Mouse (Mus musculus) MEL (cell line): Measurements from ENCODE around the gene Kpnb1. TPM values are rescaled to one million over a fixed set of nuclear protein-coding genes. Genes with fewer than 3 reads are reported as not detected.

ENCODE experiments used
- DNase-seq: peaks from one replicate; pipeline ENCODE4 v3.0.0; 2011; ENCODE audit warnings: low read depth, low spot score
- H3K27ac ChIP-seq: 2 replicates; pipeline ENCODE4 v1.5.1; 2012; ENCODE audit warnings: low read depth, mild to moderate bottlenecking, control low read depth, low read length, moderate library complexity; ENCODE audit not compliant: control insufficient read depth
- H3K27me3 ChIP-seq, 2 experiments: fragments of 150-350 bp in 1 of 2; sonication (generic) in 1 of 2; 2 replicates each; pipeline ENCODE4 v1.6.1; 2012; ENCODE audit warnings: low read length in 2 of 2, mild to moderate bottlenecking in 2 of 2, improper control_type of control experiment in 1 of 2, moderate library complexity in 1 of 2; ENCODE audit not compliant: insufficient read depth in 2 of 2, control insufficient read depth in 1 of 2
- H3K36me3 ChIP-seq, 2 experiments: 2 replicates each; pipeline ENCODE4 v1.6.1; 2012 to 2014; ENCODE audit warnings: low read length in 2 of 2, improper control_type of control experiment in 1 of 2, inconsistent platforms in 1 of 2, mild to moderate bottlenecking in 1 of 2; ENCODE audit not compliant: insufficient read depth in 2 of 2, control insufficient read depth in 1 of 2
- H3K4me1 ChIP-seq, 2 experiments: fragments of 150-350 bp in 1 of 2; sonication (generic) in 1 of 2; 2 replicates each; pipeline ENCODE4 v1.6.1; 2012; ENCODE audit warnings: low read length in 2 of 2, improper control_type of control experiment in 1 of 2, mild to moderate bottlenecking in 1 of 2; ENCODE audit not compliant: insufficient read depth in 2 of 2, control insufficient read depth in 1 of 2
- H3K4me3 ChIP-seq, 2 experiments: fragments of 150-350 bp in 1 of 2; sonication (generic) in 1 of 2; 2 replicates each; pipeline ENCODE4 v1.5.1; 2012; ENCODE audit warnings: low read depth in 2 of 2, low read length in 2 of 2, mild to moderate bottlenecking in 2 of 2, moderate library complexity in 2 of 2, control low read depth in 1 of 2, improper control_type of control experiment in 1 of 2; ENCODE audit not compliant: control insufficient read depth in 1 of 2, insufficient read depth in 1 of 2
- H3K79me2 ChIP-seq: 2 replicates; pipeline ENCODE4 v1.6.1; 2012; ENCODE audit warnings: mild to moderate bottlenecking, low read length, moderate library complexity; ENCODE audit not compliant: control insufficient read depth, poor library complexity, insufficient read depth
- H3K9ac ChIP-seq: 2 replicates; pipeline ENCODE4 v1.6.1; 2012; ENCODE audit warnings: low read depth, mild to moderate bottlenecking, control low read depth, low read length, moderate library complexity; ENCODE audit not compliant: control insufficient read depth, poor library complexity, severe bottlenecking
- H3K9me3 ChIP-seq: fragments of 150-350 bp; sonication (generic); replicated peaks from 2 replicates; pipeline ENCODE4 v1.6.1; 2012; ENCODE audit warnings: mild to moderate bottlenecking, low read length, improper control_type of control experiment, moderate library complexity; ENCODE audit not compliant: insufficient read depth
- USF2 ChIP-seq, 2 experiments: IDR thresholded peaks; 2 replicates each; pipeline ENCODE4 v1.6.1; 2011 to 2012; ENCODE audit warnings: improper control_type of control experiment in 2 of 2, low read length in 2 of 2, borderline replicate concordance in 1 of 2, inconsistent platforms in 1 of 2, low read depth in 1 of 2, mild to moderate bottlenecking in 1 of 2; ENCODE audit not compliant: insufficient read depth in 1 of 2
- polyA plus RNA-seq, 2 experiments: library from polyadenylated mRNA; stranded (reverse) in 1 of 2; unstranded in 1 of 2; fragments of >175 nt in 1 of 2; fragments of >200 nt in 1 of 2; gene quantifications; 2 replicates each; pipeline versions ENCODE4 v1.2.1 to v1.2.4; 2012; ENCODE audit warnings: low replicate concordance in 2 of 2, low read depth in 1 of 2; ENCODE audit not compliant: insufficient read length in 2 of 2, insufficient read depth in 1 of 2, missing spikeins in 1 of 2
- total RNA-seq: library from RNA; depleted of rRNA; stranded (reverse); fragments of 300-350 nt; gene quantifications from 2 replicates; pipeline ENCODE4 v1.2.3, GENCODE M21; 2012; rRNA removed

The Kpnb1 gene
- total and polyA plus RNA-seq, 3 experiments = 237 to 463 (median 275) TPM

DNA sequence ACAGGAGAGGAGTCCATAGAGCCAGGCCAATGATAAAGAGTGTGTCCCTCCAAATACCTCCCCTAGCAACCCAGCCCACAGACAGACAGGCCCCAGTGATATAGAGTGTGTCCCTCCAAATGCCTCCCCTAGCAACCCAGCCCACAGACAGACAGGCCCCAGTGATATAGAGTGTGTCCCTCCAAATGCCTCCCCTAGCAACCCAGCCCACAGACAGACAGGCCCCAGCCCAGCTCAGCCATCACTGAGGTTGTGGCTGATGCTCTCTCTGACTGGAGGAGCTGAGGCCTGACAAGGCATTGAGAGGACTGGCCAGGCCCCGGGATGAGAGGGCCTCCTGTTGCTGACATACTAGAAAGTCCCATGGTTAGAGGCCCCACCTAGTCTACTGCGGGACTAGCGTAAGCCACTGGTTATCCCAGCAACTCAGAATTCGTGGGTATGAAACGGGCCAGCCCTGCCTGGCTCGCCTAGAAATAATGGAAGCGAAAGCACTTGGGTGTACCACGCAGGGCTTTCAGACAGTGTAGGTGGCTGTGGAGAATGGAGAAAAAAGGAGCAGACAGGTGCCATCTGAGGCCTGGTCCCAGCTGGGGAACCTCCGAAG is 75.1 kb downstream of the Kpnb1 start:
- H3K27ac ChIP-seq = no peak overlapping the region
- no peak overlapping the region for H3K9ac ChIP-seq
- H3K36me3 ChIP-seq = no peaks in the 10 kb centered on the region
- H3K4me1 ChIP-seq = no peaks in the 10 kb centered on the region
- H3K79me2 ChIP-seq = no peaks in the 10 kb centered on the region
- H3K9me3 ChIP-seq = no peaks in the 10 kb centered on the region
- peaks cover 3 to 16% of the 10 kb centered on the region in 2 experiments; a peak in 3 of 4 replicates for H3K27me3 ChIP-seq
- H3K4me3 ChIP-seq = no peak overlapping the region
- no peak for DNase-seq
- no peak for TF ChIP-seq USF2 (IDR thresholded peaks at IDR 0.05; ENCODE audit: borderline replicate concordance in 1 of 2, insufficient read depth in 1 of 2, low read depth in 1 of 2, low read length in 2 of 2)

Other genes starting within 250 kb of the Kpnb1 start
- 41.7 and 55.7 TPM in 2 replicates for gene Pnpo, start 243.9 kb downstream of the Kpnb1 start, total RNA-seq
- gene Pnpo, start 243.9 kb downstream of the Kpnb1 start, polyA plus RNA-seq = 10 to 100 TPM in 1 of 2 experiments, not detected in 1; 38.8 TPM
- 1.4 and 2.2 TPM in 2 replicates for gene Sp2, start 204.9 kb downstream of the Kpnb1 start, total RNA-seq
- gene Sp2, start 204.9 kb downstream of the Kpnb1 start, polyA plus RNA-seq = 10 to 100 TPM in 1 of 2 experiments, not detected in 1; 20.3 TPM
- gene Sp6, start 174.5 kb downstream of the Kpnb1 start, total RNA-seq = 0.03 TPM in 1 of 2 replicates, not detected in the other
- gene Sp6, start 174.5 kb downstream of the Kpnb1 start, polyA plus RNA-seq = under 1 TPM in 1 of 2 experiments, not detected in 1; 0.04 TPM
- 19.8 and 26.7 TPM in 2 replicates for gene Scrn2, start 157.9 kb downstream of the Kpnb1 start, total RNA-seq
- 10 to 100 TPM in 1 of 2 experiments, not detected in 1; 14.8 TPM for gene Scrn2, start 157.9 kb downstream of the Kpnb1 start, polyA plus RNA-seq
- gene Lrrc46, start 146.5 kb downstream of the Kpnb1 start, total RNA-seq = 0.19 and 0.20 TPM in 2 replicates
- under 1 TPM in 1 of 2 experiments, not detected in 1; 0.75 TPM for gene Lrrc46, start 146.5 kb downstream of the Kpnb1 start, polyA plus RNA-seq
- 79.3 and 89.7 TPM in 2 replicates for gene Mrpl10, start 146.3 kb downstream of the Kpnb1 start, total RNA-seq
- gene Mrpl10, start 146.3 kb downstream of the Kpnb1 start, polyA plus RNA-seq = 100 to 1,000 TPM in 1 of 2 experiments, not detected in 1; 106 TPM
- 8.3 and 11.5 TPM in 2 replicates for gene Osbpl7, start 137.3 kb downstream of the Kpnb1 start, total RNA-seq
- gene Osbpl7, start 137.3 kb downstream of the Kpnb1 start, polyA plus RNA-seq = 10 to 100 TPM in 1 of 2 experiments, not detected in 1; 18.9 TPM
- not detected in 2 replicates for gene Tbx21, start 72.5 kb downstream of the Kpnb1 start, total RNA-seq
- not detected for gene Tbx21, start 72.5 kb downstream of the Kpnb1 start, polyA plus RNA-seq
- gene Tbkbp1, start 36.4 kb downstream of the Kpnb1 start, total RNA-seq = 10.3 and 11.7 TPM in 2 replicates
- gene Tbkbp1, start 36.4 kb downstream of the Kpnb1 start, polyA plus RNA-seq = 10 to 100 TPM in 1 of 2 experiments, not detected in 1; 33.5 TPM
- 20.5 and 28.1 TPM in 2 replicates for gene Npepps, start 92.8 kb upstream of the Kpnb1 start, total RNA-seq
- gene Npepps, start 92.8 kb upstream of the Kpnb1 start, polyA plus RNA-seq = 10 to 100 TPM in 1 of 2 experiments, not detected in 1; 41.6 TPM
- 72.7 and 74.5 TPM in 2 replicates for gene Mrpl45, start 127.8 kb upstream of the Kpnb1 start, total RNA-seq
- 10 to 100 TPM in 1 of 2 experiments, not detected in 1; 65.0 TPM for gene Mrpl45, start 127.8 kb upstream of the Kpnb1 start, polyA plus RNA-seq
- under 0.01 and 0.04 TPM in 2 replicates for gene Gpr179, start 164.2 kb upstream of the Kpnb1 start, total RNA-seq
- under 1 TPM in 1 of 2 experiments, not detected in 1; 0.01 TPM for gene Gpr179, start 164.2 kb upstream of the Kpnb1 start, polyA plus RNA-seq
- 18.7 and 21.0 TPM in 2 replicates for gene Socs7, start 174.7 kb upstream of the Kpnb1 start, total RNA-seq
- 10 to 100 TPM in 1 of 2 experiments, not detected in 1; 19.3 TPM for gene Socs7, start 174.7 kb upstream of the Kpnb1 start, polyA plus RNA-seq
- gene Arhgap23, start 227.7 kb upstream of the Kpnb1 start, total RNA-seq = 1.7 and 1.8 TPM in 2 replicates
- 1 to 10 TPM in 1 of 2 experiments, not detected in 1; 7.5 TPM for gene Arhgap23, start 227.7 kb upstream of the Kpnb1 start, polyA plus RNA-seq